Mouse (Mus musculus) embryonic stem cell, embryonic (primary cell): ENCODE measurements around the gene Ssc5d.

Experiments
- CTCF ChIA-PET, 4 experiments: fragments of 300-600 bp in 2 of 4; fragments of 350-600 bp in 2 of 4; sonication (Branson Sonifier 250); formaldehyde crosslinking; loops; one replicate each; lab custom pipeline; 2022; ENCODE audit warnings: inconsistent platforms in 2 of 4; lab: Charles Lee
- POLR2A ChIA-PET, 4 experiments: fragments of 300-600 bp in 2 of 4; fragments of 350-600 bp in 2 of 4; sonication (Branson Sonifier 250); formaldehyde crosslinking; loops; one replicate each; lab custom pipeline; 2022; ENCODE audit warnings: antibody characterized with exemption in 4 of 4, inconsistent platforms in 1 of 4; lab: Charles Lee

Gene Ssc5d

DNA sequence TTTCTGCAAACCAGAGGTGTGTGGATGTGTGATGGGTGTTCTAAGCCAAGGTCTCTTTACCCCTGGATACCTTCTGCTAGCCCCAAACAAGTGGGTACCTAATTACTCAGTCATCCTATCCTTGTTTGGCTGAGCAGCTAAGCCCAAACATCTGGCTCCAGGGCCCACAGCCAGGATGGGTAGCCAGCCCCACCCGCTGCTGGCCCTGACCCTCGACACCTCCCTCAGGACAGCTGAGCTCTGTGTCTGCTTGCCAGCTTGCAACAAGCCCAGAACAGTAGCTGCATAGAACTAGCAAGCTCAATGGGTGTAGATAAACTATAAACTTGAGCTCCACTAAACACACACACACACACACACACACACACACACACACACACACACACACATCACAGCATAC, 22.3 kb downstream of the Ssc5d start:
- ChIA-PET CTCF (interaction anchor here in 2 of 4 experiments (0.6 to 2.0 kb wide), 3 partner anchors 16 to 1267 kb away, joined by 3 to 8 read pairs (median 4); partner anchors contain the start of gene Sbk2 (in 2 of the 2)), POLR2A (interaction anchor here in 2 of 4 experiments (0.6 to 1.2 kb wide), 7 partner anchors 11 to 1505 kb away, joined by 3 to 7 read pairs (median 4); partner anchors contain the start of gene Ube2s (in 1 of the 2))

- CTCF ChIA-PET: interaction anchor here in 2 of 4 experiments (1.0 to 2.0 kb wide), 4 partner anchors 8 to 16 kb away, joined by 4 to 8 read pairs (median 6); partner anchors contain the start of gene Sbk2 (in 2 of the 2)
- POLR2A ChIA-PET: interaction anchor here in 3 of 4 experiments (0.7 to 2.1 kb wide), 8 partner anchors 8 to 156 kb away, joined by 3 to 7 read pairs (median 4); partner anchors contain the start of genes Fiz1 (in 1 of the 3), Rpl28 (in 1 of the 3), Ube2s (in 1 of the 3) and Zfp524 (in 1 of the 3)
Observed at GRCm38 (mm10) chr7:4948386-4948785, 22.8 kb downstream of the Ssc5d start.

GRCm38 (mm10) chr7:4950561-4951342, 25.2 kb downstream of the Ssc5d start:
- POLR2A ChIA-PET: interaction anchor here in 3 of 4 experiments (0.6 to 2.6 kb wide), 25 partner anchors 9 to 292 kb away, joined by 3 to 10 read pairs (median 3); partner anchors contain the start of genes Sbk2 (in 2 of the 3), Ube2s (in 2 of the 3), Fiz1 (in 1 of the 3) and Isoc2a (in 1 of the 3)
- CTCF ChIA-PET: interaction anchor here (0.6 to 2.4 kb wide), 9 partner anchors 10 to 1224 kb away, joined by 3 to 10 read pairs (median 4); partner anchors contain the start of gene Sbk2 (in 2 of the 4)

GRCm38 (mm10) chr7:4953815-4954445, 28.3 kb downstream of the Ssc5d start:
- ChIA-PET POLR2A (interaction anchor here in 2 of 4 experiments (0.7 to 1.2 kb wide), 4 partner anchors 42 to 141 kb away, joined by 3 read pairs; partner anchors contain the start of genes U2af2 (in 1 of the 2) and Ube2s (in 1 of the 2)), CTCF (interaction anchor here in 3 of 4 experiments (0.5 to 1.4 kb wide), 6 partner anchors 10 to 250 kb away, joined by 3 to 10 read pairs (median 4); partner anchors contain the start of gene Sbk2 (in 2 of the 3))

GRCm38 (mm10) chr7:4957361-4957760, 31.8 kb downstream of the Ssc5d start:
- CTCF ChIA-PET: interaction anchor here in 1 of 4 experiments (0.7 to 1.1 kb wide), 2 partner anchors 17 to 46 kb away, joined by 3 to 4 read pairs; no protein-coding TSS in a partner anchor
- POLR2A ChIA-PET: interaction anchor here in 2 of 4 experiments (0.7 to 2.7 kb wide), 5 partner anchors 8 to 145 kb away, joined by 3 to 11 read pairs (median 3); partner anchors contain the start of gene Ube2s (in 1 of the 2)

DNA sequence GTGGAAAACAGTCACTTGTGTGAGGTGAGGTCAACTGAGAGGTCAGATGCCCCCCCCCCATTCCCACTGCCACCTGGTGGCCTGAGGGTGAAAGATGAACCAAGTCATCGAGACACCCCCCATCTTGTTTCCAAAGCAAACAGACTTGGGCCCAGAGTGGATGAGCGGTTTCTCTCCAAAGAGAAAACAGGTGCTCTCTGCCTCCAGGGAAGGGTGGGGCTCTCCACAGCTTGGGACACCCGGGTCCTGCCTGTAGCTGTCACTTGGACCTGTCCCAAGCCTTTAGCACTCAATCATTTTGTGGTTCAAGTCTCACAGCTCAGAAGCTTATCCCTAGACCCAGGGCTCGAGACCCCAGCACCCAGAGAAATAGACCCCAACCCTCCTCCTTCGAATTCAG, 37.9 kb downstream of the Ssc5d start:
- CTCF ChIA-PET: interaction anchor here (0.7 to 2.6 kb wide), 30 partner anchors 9 to 536 kb away, joined by 3 to 29 read pairs (median 4); no protein-coding TSS in a partner anchor
- POLR2A ChIA-PET: interaction anchor here in 3 of 4 experiments (0.5 to 3.9 kb wide), 25 partner anchors 13 to 976 kb away, joined by 3 to 18 read pairs (median 6); partner anchors contain the start of genes Fiz1 (in 2 of the 3), Ube2s (in 2 of the 3), Zfp524 (in 2 of the 3) and Cox6b2 (in 1 of the 3)

DNA sequence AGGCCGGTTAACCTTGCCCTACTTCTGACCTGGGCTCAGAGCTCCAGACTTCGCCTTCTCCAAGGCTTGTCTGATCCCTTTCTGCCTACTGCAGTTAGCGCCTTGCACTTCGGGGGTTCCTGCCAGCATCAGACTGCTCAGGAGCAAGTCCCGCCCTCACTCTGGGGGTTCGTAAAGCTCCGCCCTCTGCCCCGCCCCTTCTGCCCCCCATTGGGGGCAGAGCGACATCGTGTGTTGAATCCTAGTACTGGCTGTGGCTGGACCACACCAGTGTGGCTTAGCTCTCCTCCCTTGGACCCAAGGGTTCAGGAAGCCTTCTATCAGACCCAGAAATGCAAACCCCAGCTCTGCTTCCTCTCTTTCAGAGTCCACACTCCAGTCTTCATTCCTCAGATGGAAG, 38.7 kb downstream of the Ssc5d start, which contains the start of gene Sbk2:
Sbk2 (minus strand) TSS at position 135 of the 400 bp plus-strand sequence.
- ChIA-PET POLR2A (interaction anchor here in 3 of 4 experiments (0.5 to 3.9 kb wide), 46 partner anchors 9 to 975 kb away, joined by 3 to 18 read pairs (median 4); partner anchors contain the start of genes Fiz1 (in 3 of the 3), Ube2s (in 3 of the 3), Zfp524 (in 3 of the 3) and Cox6b2 (in 2 of the 3)), CTCF (interaction anchor here (0.5 to 2.6 kb wide), 61 partner anchors 9 to 537 kb away, joined by 3 to 29 read pairs (median 4); partner anchors contain the start of genes Cox6b2 (in 1 of the 4), Fiz1 (in 1 of the 4), Gm44973 (in 1 of the 4) and Isoc2a (in 1 of the 4))

GRCm38 (mm10) chr7:4964988-4965387, 39.4 kb downstream of the Ssc5d start:
- ChIA-PET CTCF (interaction anchor here in 3 of 4 experiments (0.5 to 2.6 kb wide), 33 partner anchors 8 to 449 kb away, joined by 3 to 29 read pairs (median 5); partner anchors contain the start of genes Cox6b2 (in 1 of the 3), Fiz1 (in 1 of the 3), Gm44973 (in 1 of the 3) and Rpl28 (in 1 of the 3)), POLR2A (interaction anchor here in 3 of 4 experiments (0.9 to 3.9 kb wide), 25 partner anchors 12 to 212 kb away, joined by 3 to 18 read pairs (median 6); partner anchors contain the start of genes Fiz1 (in 3 of the 3), Zfp524 (in 3 of the 3), Cox6b2 (in 2 of the 3) and Gm44973 (in 2 of the 3))

- POLR2A ChIA-PET: interaction anchor here in 1 of 4 experiments (0.5 kb wide), 1 partner anchor 25 kb away, joined by 3 read pairs; no protein-coding TSS in a partner anchor
- CTCF ChIA-PET: no interaction called here
Observed at GRCm38 (mm10) chr7:4971068-4971467, 45.5 kb downstream of the Ssc5d start, which contains the start of gene Sbk3. TSS of gene Sbk3 (minus strand) at chr7:4971168.

GRCm38 (mm10) chr7:4971710-4972109, 46.1 kb downstream of the Ssc5d start:
- ChIA-PET POLR2A (no interaction called here), CTCF (interaction anchor here in 1 of 4 experiments (2.0 kb wide), 1 partner anchor 7 kb away, joined by 6 read pairs; the partner anchor contains the start of gene Sbk2)

GRCm38 (mm10) chr7:4972321-4973047, 46.9 kb downstream of the Ssc5d start:
- POLR2A ChIA-PET: interaction anchor here in 2 of 4 experiments (0.7 to 1.3 kb wide), 3 partner anchors 8 to 160 kb away, joined by 3 to 4 read pairs (median 4); partner anchors contain the start of genes Sbk2 (in 1 of the 2) and Ube2s (in 1 of the 2)
- CTCF ChIA-PET: interaction anchor here in 2 of 4 experiments (0.7 to 2.0 kb wide), 2 partner anchors 8 to 426 kb away, joined by 5 to 6 read pairs; partner anchors contain the start of gene Sbk2 (in 1 of the 2)

GRCm38 (mm10) chr7:4975455-4975854, 49.9 kb downstream of the Ssc5d start:
- CTCF ChIA-PET: interaction anchor here in 2 of 4 experiments (0.8 to 3.1 kb wide), 2 partner anchors 35 kb away, joined by 3 to 13 read pairs; no protein-coding TSS in a partner anchor
- POLR2A ChIA-PET: interaction anchor here in 1 of 4 experiments (1.5 to 1.8 kb wide), 2 partner anchors 39 to 98 kb away, joined by 3 to 8 read pairs; partner anchors contain the start of genes Fiz1, Isoc2a and Zfp524

GRCm38 (mm10) chr7:4976832-4977231, 51.2 kb downstream of the Ssc5d start:
- CTCF ChIA-PET: interaction anchor here in 3 of 4 experiments (0.9 to 3.1 kb wide), 11 partner anchors 12 to 84 kb away, joined by 3 to 13 read pairs (median 3); partner anchors contain the start of genes Sbk2 (in 2 of the 3), Fiz1 (in 1 of the 3) and Gm44973 (in 1 of the 3)

DNA sequence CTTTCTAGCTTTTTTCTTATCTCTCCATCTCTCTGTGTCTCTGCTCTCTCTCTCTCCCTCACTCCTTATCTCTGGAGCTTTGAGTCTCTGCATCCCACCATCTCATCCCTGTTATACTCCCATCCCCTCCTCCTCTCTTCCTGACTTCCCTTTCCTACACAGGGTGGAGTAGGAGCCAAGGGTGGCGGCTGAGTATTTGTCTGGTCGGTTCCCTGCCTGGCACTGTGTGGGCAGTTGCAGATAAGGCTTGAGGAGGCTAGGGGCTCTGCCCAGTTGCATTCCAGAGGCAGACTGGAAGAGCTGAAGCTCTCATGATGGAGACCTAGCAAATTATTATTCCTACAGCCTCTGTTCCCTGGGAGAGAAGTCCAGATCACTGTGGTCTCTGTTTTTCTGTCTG, 62.7 kb downstream of the Ssc5d start:
- ChIA-PET POLR2A (no interaction called here), CTCF (interaction anchor here in 3 of 4 experiments (0.6 to 0.9 kb wide), 3 partner anchors 8 to 24 kb away, joined by 3 read pairs; partner anchors contain the start of gene Sbk2 (in 2 of the 3))

More at GRCm38 (mm10) chr7:4976832-4977231, 51.2 kb downstream of the Ssc5d start:
- POLR2A ChIA-PET: interaction anchor here in 2 of 4 experiments (0.9 to 1.8 kb wide), 6 partner anchors 12 to 164 kb away, joined by 3 to 8 read pairs (median 3); partner anchors contain the start of genes Fiz1 (in 1 of the 2), Isoc2a (in 1 of the 2), Sbk2 (in 1 of the 2) and Ube2s (in 1 of the 2)
